Mouse (Mus musculus) MEL (cell line): ENCODE data around the gene St6galnac4. TPM values are rescaled to one million over a fixed set of nuclear protein-coding genes. Genes with fewer than 3 reads are reported as not detected.

Experiments used
- DNase-seq: peaks from one replicate; pipeline ENCODE4 v3.0.0; 2011; ENCODE audit warnings: low read depth, low spot score
- H3K27ac ChIP-seq: 2 replicates; pipeline ENCODE4 v1.5.1; 2012; ENCODE audit warnings: low read depth, mild to moderate bottlenecking, control low read depth, low read length, moderate library complexity; ENCODE audit not compliant: control insufficient read depth
- H3K27me3 ChIP-seq, 2 experiments: fragments of 150-350 bp in 1 of 2; sonication (generic) in 1 of 2; 2 replicates each; pipeline ENCODE4 v1.6.1; 2012; ENCODE audit warnings: low read length in 2 of 2, mild to moderate bottlenecking in 2 of 2, improper control_type of control experiment in 1 of 2, moderate library complexity in 1 of 2; ENCODE audit not compliant: insufficient read depth in 2 of 2, control insufficient read depth in 1 of 2
- H3K36me3 ChIP-seq, 2 experiments: 2 replicates each; pipeline ENCODE4 v1.6.1; 2012 to 2014; ENCODE audit warnings: low read length in 2 of 2, improper control_type of control experiment in 1 of 2, inconsistent platforms in 1 of 2, mild to moderate bottlenecking in 1 of 2; ENCODE audit not compliant: insufficient read depth in 2 of 2, control insufficient read depth in 1 of 2
- H3K4me1 ChIP-seq, 2 experiments: fragments of 150-350 bp in 1 of 2; sonication (generic) in 1 of 2; 2 replicates each; pipeline ENCODE4 v1.6.1; 2012; ENCODE audit warnings: low read length in 2 of 2, improper control_type of control experiment in 1 of 2, mild to moderate bottlenecking in 1 of 2; ENCODE audit not compliant: insufficient read depth in 2 of 2, control insufficient read depth in 1 of 2
- H3K4me3 ChIP-seq, 2 experiments: fragments of 150-350 bp in 1 of 2; sonication (generic) in 1 of 2; 2 replicates each; pipeline ENCODE4 v1.5.1; 2012; ENCODE audit warnings: low read depth in 2 of 2, low read length in 2 of 2, mild to moderate bottlenecking in 2 of 2, moderate library complexity in 2 of 2, control low read depth in 1 of 2, improper control_type of control experiment in 1 of 2; ENCODE audit not compliant: control insufficient read depth in 1 of 2, insufficient read depth in 1 of 2
- H3K79me2 ChIP-seq: 2 replicates; pipeline ENCODE4 v1.6.1; 2012; ENCODE audit warnings: mild to moderate bottlenecking, low read length, moderate library complexity; ENCODE audit not compliant: control insufficient read depth, poor library complexity, insufficient read depth
- H3K9ac ChIP-seq: 2 replicates; pipeline ENCODE4 v1.6.1; 2012; ENCODE audit warnings: low read depth, mild to moderate bottlenecking, control low read depth, low read length, moderate library complexity; ENCODE audit not compliant: control insufficient read depth, poor library complexity, severe bottlenecking
- H3K9me3 ChIP-seq: fragments of 150-350 bp; sonication (generic); replicated peaks from 2 replicates; pipeline ENCODE4 v1.6.1; 2012; ENCODE audit warnings: mild to moderate bottlenecking, low read length, improper control_type of control experiment, moderate library complexity; ENCODE audit not compliant: insufficient read depth
- ELF1 ChIP-seq: IDR thresholded peaks from 2 replicates; pipeline ENCODE4 v1.6.1; 2014; ENCODE audit warnings: low read depth, mild to moderate bottlenecking, inconsistent platforms, low read length, improper control_type of control experiment, moderate library complexity
- EP300 ChIP-seq, 2 experiments: IDR thresholded peaks; 2 replicates each; pipeline ENCODE4 v1.6.1; 2011; ENCODE audit warnings: improper control_type of control experiment in 2 of 2, low read length in 2 of 2, low read depth in 1 of 2, mild to moderate bottlenecking in 1 of 2
- ETS1 ChIP-seq: IDR thresholded peaks from 2 replicates; pipeline ENCODE4 v1.6.1; 2012; ENCODE audit warnings: low read depth, mild to moderate bottlenecking, inconsistent platforms, low read length, improper control_type of control experiment, moderate library complexity
- HCFC1 ChIP-seq: IDR thresholded peaks from 2 replicates; pipeline ENCODE4 v1.6.1; 2012; ENCODE audit warnings: low read depth, mild to moderate bottlenecking, inconsistent platforms, low read length, improper control_type of control experiment, moderate library complexity
- MAFK ChIP-seq: IDR thresholded peaks from 2 replicates; pipeline ENCODE4 v1.6.1; 2011; ENCODE audit warnings: low read depth, mild to moderate bottlenecking, low read length, improper control_type of control experiment, borderline replicate concordance
- MAZ ChIP-seq: IDR thresholded peaks from 2 replicates; pipeline ENCODE4 v1.6.1; 2012; ENCODE audit warnings: low read depth, mild to moderate bottlenecking, inconsistent platforms, low read length, improper control_type of control experiment
- MEF2A ChIP-seq: IDR thresholded peaks from 2 replicates; pipeline ENCODE4 v1.6.1; 2014; ENCODE audit warnings: low read depth, mild to moderate bottlenecking, inconsistent platforms, low read length, improper control_type of control experiment; ENCODE audit not compliant: poor library complexity, insufficient replicate concordance, severe bottlenecking; ENCODE audit errors: extremely low read depth
- NELFE ChIP-seq: IDR thresholded peaks from 2 replicates; pipeline ENCODE4 v1.6.1; 2011; ENCODE audit warnings: low read depth, low read length, improper control_type of control experiment
- POLR2AphosphoS2 ChIP-seq: IDR thresholded peaks from 2 replicates; pipeline ENCODE4 v1.6.1; 2011; ENCODE audit warnings: low read length, improper control_type of control experiment
- RCOR1 ChIP-seq: IDR thresholded peaks from 2 replicates; pipeline ENCODE4 v1.6.1; 2012; ENCODE audit warnings: low read depth, mild to moderate bottlenecking, inconsistent platforms, low read length, improper control_type of control experiment
- SMC3 ChIP-seq: IDR thresholded peaks from 2 replicates; pipeline ENCODE4 v1.6.1; 2011; ENCODE audit warnings: low read depth, low read length, improper control_type of control experiment
- UBTF ChIP-seq: IDR thresholded peaks from 2 replicates; pipeline ENCODE4 v1.6.1; 2012; ENCODE audit warnings: low read depth, mild to moderate bottlenecking, inconsistent platforms, low read length, improper control_type of control experiment, moderate library complexity, borderline replicate concordance; ENCODE audit not compliant: insufficient read depth
- ZC3H11A ChIP-seq: IDR thresholded peaks from 2 replicates; pipeline ENCODE4 v1.6.1; 2012; ENCODE audit warnings: low read depth, mild to moderate bottlenecking, inconsistent platforms, low read length, improper control_type of control experiment
- ZMIZ1 ChIP-seq: IDR thresholded peaks from 2 replicates; pipeline ENCODE4 v1.6.1; 2012; ENCODE audit warnings: low read depth, mild to moderate bottlenecking, inconsistent platforms, low read length, improper control_type of control experiment, moderate library complexity
- polyA plus RNA-seq, 2 experiments: library from polyadenylated mRNA; stranded (reverse) in 1 of 2; unstranded in 1 of 2; fragments of >175 nt in 1 of 2; fragments of >200 nt in 1 of 2; gene quantifications; 2 replicates each; pipeline versions ENCODE4 v1.2.1 to v1.2.4; 2012; ENCODE audit warnings: low replicate concordance in 2 of 2, low read depth in 1 of 2; ENCODE audit not compliant: insufficient read length in 2 of 2, insufficient read depth in 1 of 2, missing spikeins in 1 of 2
- total RNA-seq: library from RNA; depleted of rRNA; stranded (reverse); fragments of 300-350 nt; gene quantifications from 2 replicates; pipeline ENCODE4 v1.2.3, GENCODE M21; 2012; rRNA removed

The St6galnac4 gene
- total and polyA plus RNA-seq, 3 experiments = 58.3 to 109 TPM; not detected in 1

DNA sequence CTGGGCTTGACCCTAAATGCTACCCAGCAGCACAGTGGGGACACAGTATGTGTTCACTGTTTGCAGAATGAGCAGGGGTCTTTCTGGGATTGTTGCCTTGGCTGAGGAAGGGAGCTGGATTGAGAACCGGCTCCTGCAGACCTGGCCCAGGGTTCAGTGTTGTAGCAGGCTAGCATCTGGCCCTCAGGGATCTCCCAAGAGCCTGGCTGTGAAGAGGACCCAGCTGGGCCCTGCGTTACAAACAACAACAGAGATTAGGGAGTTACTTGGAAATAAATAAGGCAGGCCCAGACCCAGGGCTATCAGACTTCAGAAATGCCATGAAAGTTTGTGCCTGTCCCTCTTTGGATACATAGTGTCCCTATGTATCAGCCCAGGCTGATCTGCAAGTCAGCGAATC, 58.8 kb downstream of the St6galnac4 start:
- Histone ChIP-seq H3K9me3 (no peaks in the 10 kb centered on the region), H3K4me1 (0 out of 4 replicates have a peak, but pooled peaks cover 0 to 4% of the 10 kb centered on the region in 2 experiments), H3K27me3 (no peaks in the 10 kb centered on the region), H3K9ac (no peak overlapping the region), H3K79me2 (no peaks in the 10 kb centered on the region), H3K27ac (no peak overlapping the region), H3K36me3 (no peaks in the 10 kb centered on the region), H3K4me3 (no peak overlapping the region)
- no peak for TF ChIP-seq NELFE
- no peak for TF ChIP-seq MAZ
- no peak for TF ChIP-seq SMC3
- TF ChIP-seq ETS1 = no peak
- TF ChIP-seq RCOR1 = no peak
- TF ChIP-seq MAFK = no peak
- TF ChIP-seq HCFC1 = no peak
- TF ChIP-seq MEF2A = no peak
- TF ChIP-seq POLR2AphosphoS2 = no peak
- no peak for TF ChIP-seq UBTF
- no peak for DNase-seq

DNA sequence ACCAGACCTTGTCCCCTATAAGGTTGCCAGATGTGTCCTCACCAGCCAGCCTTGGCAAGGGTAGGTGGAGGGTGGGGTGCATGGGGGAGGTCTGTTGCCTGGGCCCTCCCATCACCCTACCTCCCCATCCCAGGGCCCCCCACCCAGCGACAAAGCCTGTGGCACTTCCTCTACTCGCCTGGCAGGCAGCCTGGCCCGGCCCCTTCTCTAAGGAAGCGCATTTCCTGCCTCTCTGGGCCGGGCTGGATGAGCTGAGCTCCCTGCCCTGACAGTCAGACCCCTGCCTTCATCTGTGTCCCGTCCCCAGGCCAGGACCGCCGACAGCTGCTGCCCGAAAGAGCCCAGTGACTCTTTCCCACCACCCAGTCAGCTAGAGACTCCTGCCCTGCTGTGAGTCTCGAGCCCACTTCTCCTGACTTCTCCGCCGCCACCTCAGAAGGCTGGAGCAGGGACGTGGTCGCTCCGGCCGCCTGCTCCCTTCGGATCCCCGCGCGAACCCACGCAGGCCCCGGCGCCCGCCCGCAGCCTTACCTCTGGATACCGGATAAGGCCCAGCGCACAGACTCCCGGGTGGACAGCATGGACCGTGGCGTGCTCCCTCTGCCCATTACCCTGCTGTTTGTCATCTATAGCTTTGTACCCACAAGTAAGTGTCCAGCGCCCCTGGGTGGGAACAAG, 59.6 kb downstream of the St6galnac4 start, which contains the start of gene Eng:
TSS of gene Eng (plus strand) at position 217 of the 678 bp plus-strand sequence.
- H3K4me3 ChIP-seq = no peak within 1 kb of the TSS
- H3K4me1 ChIP-seq = 0 out of 4 replicates have a peak, but pooled peaks cover 0 to 4% of the 10 kb centered on the region in 2 experiments
- H3K36me3 ChIP-seq = no peaks in the 10 kb centered on the region
- no peak within 1 kb of the TSS for H3K27ac ChIP-seq
- TF ChIP-seq EP300 (IDR thresholded peaks at IDR 0.05; ENCODE audit: low read depth in 1 of 2, low read length in 2 of 2) = no peak
- no peak for TF ChIP-seq ETS1
- TF ChIP-seq ZC3H11A = no peak
- TF ChIP-seq UBTF = no peak
- DNase-seq = no peak
- H3K9ac ChIP-seq = no peak within 1 kb of the TSS
- no peaks in the 10 kb centered on the region for H3K27me3 ChIP-seq
- H3K79me2 ChIP-seq = no peaks in the 10 kb centered on the region
- H3K9me3 ChIP-seq = no peaks in the 10 kb centered on the region

GRCm38 (mm10) chr2:32647366-32647765, 60.5 kb downstream of the St6galnac4 start:
- Histone ChIP-seq H3K79me2 (no peaks in the 10 kb centered on the region), H3K36me3 (no peaks in the 10 kb centered on the region), H3K9me3 (no peaks in the 10 kb centered on the region), H3K9ac (no peak overlapping the region), H3K4me1 (0 out of 4 replicates have a peak, but pooled peaks cover 0 to 4% of the 10 kb centered on the region in 2 experiments), H3K27me3 (no peaks in the 10 kb centered on the region), H3K27ac (no peak overlapping the region), H3K4me3 (no peak overlapping the region)
- TF ChIP-seq ZMIZ1 (no peak), ELF1 (no peak)
- DNase-seq = no peak

Other genes with a start within 250 kb of the St6galnac4 start
- gene Ciz1, start 234.8 kb upstream of the St6galnac4 start, total RNA-seq = 20.7 and 21.6 TPM in 2 replicates
- 10 to 100 TPM in 1 of 2 experiments, not detected in 1; 99.8 TPM for gene Ciz1, start 234.8 kb upstream of the St6galnac4 start, polyA plus RNA-seq
- gene Dnm1, start 233.8 kb upstream of the St6galnac4 start, total RNA-seq = 0.42 and 0.49 TPM in 2 replicates
- gene Dnm1, start 233.8 kb upstream of the St6galnac4 start, polyA plus RNA-seq = 1 to 10 TPM in 1 of 2 experiments, not detected in 1; 5.0 TPM
- 52.3 and 63.5 TPM in 2 replicates for gene 1110008P14Rik, start 205.2 kb upstream of the St6galnac4 start, total RNA-seq
- gene 1110008P14Rik, start 205.2 kb upstream of the St6galnac4 start, polyA plus RNA-seq = 10 to 100 TPM in 1 of 2 experiments, not detected in 1; 62.9 TPM
- gene Lcn2, start 198.8 kb upstream of the St6galnac4 start, total RNA-seq = not detected in 2 replicates
- gene Lcn2, start 198.8 kb upstream of the St6galnac4 start, polyA plus RNA-seq = not detected
- gene Ptges2, start 191.2 kb upstream of the St6galnac4 start, total RNA-seq = 30.4 and 33.3 TPM in 2 replicates
- 100 to 1,000 TPM in 1 of 2 experiments, 10 to 100 TPM in 1; 47.0 to 396 TPM for gene Ptges2, start 191.2 kb upstream of the St6galnac4 start, polyA plus RNA-seq
- gene Naif1, start 136.6 kb upstream of the St6galnac4 start, total RNA-seq = 4.4 and 4.9 TPM in 2 replicates
- 1 to 10 TPM in 1 of 2 experiments, not detected in 1; 8.5 TPM for gene Naif1, start 136.6 kb upstream of the St6galnac4 start, polyA plus RNA-seq
- gene Slc25a25, start 135.7 kb upstream of the St6galnac4 start, total RNA-seq = 28.1 and 32.5 TPM in 2 replicates
- 10 to 100 TPM in 1 of 2 experiments, not detected in 1; 22.3 TPM for gene Slc25a25, start 135.7 kb upstream of the St6galnac4 start, polyA plus RNA-seq
- gene Fam102a, start 51.8 kb upstream of the St6galnac4 start, total RNA-seq = 1.5 and 2.4 TPM in 2 replicates
- 1 to 10 TPM in 1 of 2 experiments, not detected in 1; 1.8 TPM for gene Fam102a, start 51.8 kb upstream of the St6galnac4 start, polyA plus RNA-seq
- 39.5 and 45.8 TPM in 2 replicates for gene Dpm2, start 16.2 kb upstream of the St6galnac4 start, total RNA-seq
- gene Dpm2, start 16.2 kb upstream of the St6galnac4 start, polyA plus RNA-seq = 100 to 1,000 TPM in 1 of 2 experiments, not detected in 1; 109 TPM
- gene Pip5kl1, start 12.3 kb upstream of the St6galnac4 start, total RNA-seq = 0.56 and 0.58 TPM in 2 replicates
- under 1 TPM in 1 of 2 experiments, not detected in 1; 0.22 TPM for gene Pip5kl1, start 12.3 kb upstream of the St6galnac4 start, polyA plus RNA-seq
- gene 9430097D07Rik, start 11.4 kb upstream of the St6galnac4 start, total RNA-seq = 0.12 and 0.13 TPM in 2 replicates
- under 1 TPM in 1 of 2 experiments, not detected in 1; 0.11 TPM for gene 9430097D07Rik, start 11.4 kb upstream of the St6galnac4 start, polyA plus RNA-seq
- 9.0 and 12.5 TPM in 2 replicates for gene St6galnac6, start 12.6 kb downstream of the St6galnac4 start, total RNA-seq
- gene St6galnac6, start 12.6 kb downstream of the St6galnac4 start, polyA plus RNA-seq = 10 to 100 TPM in 1 of 2 experiments, not detected in 1; 26.5 TPM
- 0.12 TPM in 1 of 2 replicates, not detected in the other for gene Ak1, start 34.7 kb downstream of the St6galnac4 start, total RNA-seq
- gene Ak1, start 34.7 kb downstream of the St6galnac4 start, polyA plus RNA-seq = under 1 TPM in 1 of 2 experiments, not detected in 1; 0.13 TPM
- gene Eng, start 59.5 kb downstream of the St6galnac4 start, total RNA-seq = 0.33 and 0.73 TPM in 2 replicates
- 1 to 10 TPM in 1 of 2 experiments, not detected in 1; 1.0 TPM for gene Eng, start 59.5 kb downstream of the St6galnac4 start, polyA plus RNA-seq
- 32.5 and 40.0 TPM in 2 replicates for gene Fpgs, start 117.0 kb downstream of the St6galnac4 start, total RNA-seq
- 10 to 100 TPM in 1 of 2 experiments, not detected in 1; 73.9 TPM for gene Fpgs, start 117.0 kb downstream of the St6galnac4 start, polyA plus RNA-seq
- 30.9 and 37.7 TPM in 2 replicates for gene Cdk9, start 126.0 kb downstream of the St6galnac4 start, total RNA-seq
- 100 to 1,000 TPM in 1 of 2 experiments, not detected in 1; 125 TPM for gene Cdk9, start 126.0 kb downstream of the St6galnac4 start, polyA plus RNA-seq
- 0.19 and 0.26 TPM in 2 replicates for gene Sh2d3c, start 134.0 kb downstream of the St6galnac4 start, total RNA-seq
- gene Sh2d3c, start 134.0 kb downstream of the St6galnac4 start, polyA plus RNA-seq = under 1 TPM in 1 of 2 experiments, not detected in 1; 0.43 TPM
- not detected in 2 replicates for gene 6330409D20Rik, start 153.9 kb downstream of the St6galnac4 start, total RNA-seq
- gene 6330409D20Rik, start 153.9 kb downstream of the St6galnac4 start, polyA plus RNA-seq = not detected
- gene Tor2a, start 170.1 kb downstream of the St6galnac4 start, total RNA-seq = 46.6 and 54.7 TPM in 2 replicates
- gene Tor2a, start 170.1 kb downstream of the St6galnac4 start, polyA plus RNA-seq = 10 to 100 TPM in 1 of 2 experiments, not detected in 1; 62.2 TPM
- gene Ttc16, start 188.5 kb downstream of the St6galnac4 start, total RNA-seq = 0.26 and 0.69 TPM in 2 replicates
- gene Ttc16, start 188.5 kb downstream of the St6galnac4 start, polyA plus RNA-seq = under 1 TPM in 1 of 2 experiments, not detected in 1; 0.35 TPM
- 18.0 and 27.9 TPM in 2 replicates for gene Ptrh1, start 188.7 kb downstream of the St6galnac4 start, total RNA-seq
- gene Ptrh1, start 188.7 kb downstream of the St6galnac4 start, polyA plus RNA-seq = 10 to 100 TPM in 1 of 2 experiments, not detected in 1; 12.3 TPM
- 0.12 and 0.13 TPM in 2 replicates for gene Cfap157, start 197.3 kb downstream of the St6galnac4 start, total RNA-seq
- gene Cfap157, start 197.3 kb downstream of the St6galnac4 start, polyA plus RNA-seq = 1 to 10 TPM in 1 of 2 experiments, not detected in 1; 2.3 TPM